Mouse (Mus musculus) small intestine, adult 2 months (tissue): Measurements from ENCODE around the gene Selenop.

Experiments used
- CTCF ChIP-seq: fragments of 200-500 bp; IDR thresholded peaks from 2 replicates; pipeline ENCODE4 v1.5.1; 2012; ENCODE audit warnings: low read depth, mild to moderate bottlenecking, control low read depth, inconsistent platforms, low read length, moderate library complexity, mixed read lengths; ENCODE audit not compliant: insufficient replicate concordance, insufficient read length; ENCODE audit errors: extremely low read depth
- POLR2A ChIP-seq: fragments of 200-500 bp; IDR thresholded peaks from 2 replicates; pipeline ENCODE4 v1.6.1; 2012; ENCODE audit warnings: low read depth, mild to moderate bottlenecking, control low read depth, inconsistent platforms, low read length, moderate library complexity

GRCm38 (mm10) chr15:3300361-3301100, 32.2 kb downstream of the Selenop start:
- no peak for TF ChIP-seq CTCF
- no peak for TF ChIP-seq POLR2A
